Mouse (Mus musculus) heart, adult 2 months (tissue): ENCODE results near the gene Plekhm1. TPM values are rescaled to one million over a fixed set of nuclear protein-coding genes. Genes with fewer than 3 reads are reported as not detected.
A peak's percentile ranks its signal among the peaks of the same experiment; 100 is the strongest.

Experiments
- DNase-seq, 2 experiments: peaks; one replicate each; pipeline ENCODE4 v3.0.0; 2021
- H3K27ac ChIP-seq: fragments of 200-600 bp; 2 replicates; pipeline ENCODE4 v1.8.1; 2022
- H3K27me3 ChIP-seq: fragments of 200-500 bp; 2 replicates; pipeline ENCODE4 v1.6.1; 2012; ENCODE audit warnings: mild to moderate bottlenecking, low read length, inconsistent platforms, mixed read lengths; ENCODE audit not compliant: control insufficient read depth, insufficient read depth
- H3K36me3 ChIP-seq: fragments of 200-500 bp; 2 replicates; pipeline ENCODE4 v1.6.1; 2012; ENCODE audit warnings: low read length, inconsistent platforms; ENCODE audit not compliant: control insufficient read depth, insufficient read depth
- H3K4me1 ChIP-seq: fragments of 200-500 bp; 2 replicates; pipeline ENCODE4 v1.6.1; 2011; ENCODE audit warnings: low read length; ENCODE audit not compliant: control insufficient read depth, insufficient read depth
- H3K4me3 ChIP-seq: fragments of 200-600 bp; 2 replicates; pipeline ENCODE4 v1.8.1; 2022
- H3K79me2 ChIP-seq: fragments of 200-500 bp; replicated peaks from 2 replicates; pipeline ENCODE4 v1.6.1; 2012; ENCODE audit warnings: mild to moderate bottlenecking, inconsistent platforms, low read length, moderate library complexity, mixed read lengths; ENCODE audit not compliant: control insufficient read depth, insufficient read depth
- H3K9ac ChIP-seq: fragments of 200-500 bp; 2 replicates; pipeline ENCODE4 v1.6.1; 2012; ENCODE audit warnings: low read depth, mild to moderate bottlenecking, control low read depth, inconsistent platforms, low read length, mixed read lengths
- CTCF ChIP-seq: fragments of 200-600 bp; IDR thresholded peaks from 2 replicates; pipeline ENCODE4 v1.8.1; 2022; ENCODE audit warnings: antibody characterized with exemption, mild to moderate bottlenecking, moderate library complexity
- EP300 ChIP-seq: fragments of 200-500 bp; IDR thresholded peaks from 2 replicates; pipeline ENCODE4 v1.6.1; 2011; ENCODE audit warnings: low read depth, low read length, control low read depth; ENCODE audit not compliant: insufficient read depth
- POLR2A ChIP-seq: fragments of 200-500 bp; IDR thresholded peaks from 2 replicates; pipeline ENCODE4 v1.6.1; 2011; ENCODE audit warnings: mild to moderate bottlenecking, low read depth, low read length, control low read depth; ENCODE audit not compliant: insufficient read depth
- WGBS: fragments of 180-500 bp; shearing (Covaris S2); methylation state at CpG from one replicate; pipeline ENCODE4 v1.1.7; 2018; 5-methylcytosine and 5-hydroxymethylcytosine counted together
- intact Hi-C: fragments of 180-260 bp; cut with DNase I; formaldehyde crosslinking; loops from one replicate; pipeline ENCODE4 v1.15.1; 2025
- polyA plus RNA-seq: library from polyadenylated mRNA; depleted of rRNA; stranded (reverse); fragments of >200 nt; gene quantifications from 2 replicates; pipeline ENCODE4 v1.2.3, GENCODE M21; 2012
- total RNA-seq, 2 experiments: library from RNA; stranded (reverse); gene quantifications; 2 replicates each; pipeline ENCODE4 v1.2.3; 2021

Plekhm1 gene
- total and polyA plus RNA-seq, 3 experiments: 10.2 to 11.9 (median 10.6) TPM

- H3K4me3 ChIP-seq: peak overlapping the region; percentile 22; the same call in 1 of the 2 replicates
- intact Hi-C loops: loop anchor here (1.0 kb wide), 1 partner anchor 25 kb away; no protein-coding TSS in a partner anchor
- TF ChIP-seq CTCF: 0 out of 2 replicates have a peak, but pooled peaks have one; percentile 0
- no peak for TF ChIP-seq POLR2A
- TF ChIP-seq EP300: no peak
- no peak overlapping the region; the same call in 1 of the 2 replicates for H3K9ac ChIP-seq
- 50% methylated on average over 34 of the region's 34 CpGs for WGBS
- no peaks in the 10 kb centered on the region; the same call in 1 of the 2 replicates for H3K4me1 ChIP-seq
- no peaks in the 10 kb centered on the region for H3K79me2 ChIP-seq
- no peak for DNase-seq
- no peaks in the 10 kb centered on the region for H3K27me3 ChIP-seq
- no peak overlapping the region for H3K27ac ChIP-seq
- no peaks in the 10 kb centered on the region for H3K36me3 ChIP-seq
Observed at GRCm38 (mm10) chr11:103332890-103333651, 79.4 kb downstream of the Plekhm1 start.

GRCm38 (mm10) chr11:103332186-103332889 lies 80.1 kb downstream of the Plekhm1 start:
- TF ChIP-seq CTCF (peak; percentile 90), EP300 (peak; percentile 89), POLR2A (peak; percentile 44)
- 31% methylated on average over 18 of the region's 18 CpGs for WGBS
- Histone ChIP-seq H3K9ac (no peak overlapping the region), H3K27me3 (no peaks in the 10 kb centered on the region), H3K36me3 (no peaks in the 10 kb centered on the region), H3K4me3 (no peak overlapping the region), H3K4me1 (no peaks in the 10 kb centered on the region; the same call in 1 of the 2 replicates), H3K27ac (no peak overlapping the region), H3K79me2 (no peaks in the 10 kb centered on the region)
- intact Hi-C loops: loop anchor here (1.0 kb wide), 1 partner anchor 26 kb away; no protein-coding TSS in a partner anchor
- DNase-seq: peak; percentile 82

GRCm38 (mm10) chr11:103331502-103332185 lies 80.8 kb downstream of the Plekhm1 start:
- no peak for TF ChIP-seq CTCF
- no peak for TF ChIP-seq EP300
- TF ChIP-seq POLR2A: no peak
- H3K4me3 ChIP-seq: no peak overlapping the region
- DNase-seq: no peak

GRCm38 (mm10) chr11:103330651-103331319 lies 81.7 kb downstream of the Plekhm1 start:
- intact Hi-C loops: no loop called here
- no peaks in the 10 kb centered on the region for H3K79me2 ChIP-seq

More at GRCm38 (mm10) chr11:103331502-103332185, 80.8 kb downstream of the Plekhm1 start:
- Histone ChIP-seq H3K9ac (no peak overlapping the region), H3K27ac (no peak overlapping the region), H3K36me3 (no peaks in the 10 kb centered on the region), H3K79me2 (no peaks in the 10 kb centered on the region), H3K4me1 (no peaks in the 10 kb centered on the region; the same call in 1 of the 2 replicates), H3K27me3 (no peaks in the 10 kb centered on the region)
- WGBS: 93% methylated on average over 10 of the region's 10 CpGs
- intact Hi-C loops: loop anchor here (1.0 kb wide), 1 partner anchor 27 kb away; no protein-coding TSS in a partner anchor

GRCm38 (mm10) chr11:103326950-103327349 lies 85.5 kb downstream of the Plekhm1 start:
- peak; percentile 67 to 86 for DNase-seq
- Histone ChIP-seq H3K27ac (no peak overlapping the region), H3K4me1 (no peaks in the 10 kb centered on the region; the same call in 1 of the 2 replicates), H3K4me3 (no peak overlapping the region), H3K36me3 (no peaks in the 10 kb centered on the region), H3K9ac (no peak overlapping the region), H3K79me2 (no peaks in the 10 kb centered on the region), H3K27me3 (no peaks in the 10 kb centered on the region)
- TF ChIP-seq POLR2A: no peak
- TF ChIP-seq CTCF: peak; percentile 99; the same call in 1 of the 2 replicates
- TF ChIP-seq EP300: 0 out of 2 replicates have a peak, but pooled peaks have one; percentile 53
- intact Hi-C loops: loop anchor here (5.0 kb wide), 1 partner anchor 210 kb away; the partner anchor contains the start of gene Hexim1
- 16% methylated on average over 5 of the region's 5 CpGs for WGBS

More at GRCm38 (mm10) chr11:103330651-103331319, 81.7 kb downstream of the Plekhm1 start:
- H3K9ac ChIP-seq: no peak overlapping the region
- no peak overlapping the region for H3K27ac ChIP-seq
- 67% methylated on average over 7 of the region's 7 CpGs for WGBS
- no peak overlapping the region for H3K4me3 ChIP-seq
- no peaks in the 10 kb centered on the region; the same call in 1 of the 2 replicates for H3K4me1 ChIP-seq
- no peaks in the 10 kb centered on the region for H3K36me3 ChIP-seq
- no peak for TF ChIP-seq EP300
- peak; percentile 31 for TF ChIP-seq CTCF
- TF ChIP-seq POLR2A: no peak
- no peaks in the 10 kb centered on the region for H3K27me3 ChIP-seq
- no peak for DNase-seq
